In the genomic region with DNA sequence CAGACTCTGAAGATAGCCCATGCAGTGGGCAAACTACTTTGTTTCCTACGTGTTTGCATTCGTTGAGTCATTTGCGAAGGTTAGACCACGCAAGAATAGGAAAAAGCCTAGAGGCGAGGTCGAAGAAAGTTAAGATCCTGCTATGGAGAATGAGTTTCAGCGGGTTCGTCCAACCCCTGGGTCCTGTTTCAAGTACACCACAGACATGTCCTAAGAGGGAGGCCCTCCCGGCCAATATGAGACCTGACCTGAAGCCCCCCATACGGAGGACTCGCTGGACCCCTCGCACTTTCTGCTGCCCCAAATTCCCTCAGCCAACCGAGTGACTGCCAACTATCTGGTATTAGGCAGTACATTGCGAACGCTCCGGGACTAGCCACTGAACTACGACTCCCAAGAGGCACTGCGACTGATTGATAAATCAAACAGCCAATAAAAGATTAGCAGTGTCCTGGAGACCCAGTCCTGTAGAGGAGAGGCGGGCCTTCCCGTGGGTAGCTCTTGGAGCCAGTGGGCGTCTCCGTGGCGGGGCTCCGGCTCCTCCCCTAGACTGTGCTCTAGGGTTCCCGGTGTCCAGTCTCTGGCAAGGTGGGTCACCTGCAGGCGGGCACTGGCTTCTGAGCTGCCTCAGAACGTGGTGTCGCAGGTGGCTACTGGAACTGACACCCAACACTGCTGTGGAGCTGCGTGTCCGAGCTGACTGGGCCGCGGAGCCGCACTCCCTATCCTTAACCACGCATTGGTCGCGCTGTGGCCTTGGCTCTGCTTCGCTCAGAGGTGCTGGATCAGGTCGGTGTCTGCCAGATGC, we compare ENCODE assay signal across 8 mouse cellular contexts. TPM values are rescaled to one million over a fixed set of nuclear protein-coding genes. Genes with fewer than 3 reads are reported as not detected.
DNase-seq lines count a peak whose midpoint lies in the region; ATAC-seq and TF ChIP-seq lines count a peak whose summit lies in the region.

A gene (plus strand): TSS at position 558 of the 808 bp plus-strand sequence.

- H3K27ac ChIP-seq in heart, embryonic 12.5 days (ENCODE audit: poor library complexity, severe bottlenecking), result no peak within 1 kb of the TSS
- peak within 1 kb of the TSS; percentile 63 for H3K27ac ChIP-seq in kidney, postnatal 0 days
- no peak within 1 kb of the TSS for H3K27ac ChIP-seq in liver, embryonic 11.5 days (ENCODE audit: low read depth, low read length)
- H3K27ac ChIP-seq in stomach, embryonic 14.5 days (ENCODE audit: low read length), result no peak within 1 kb of the TSS

- 0 out of 2 replicates have a peak, but pooled peaks have one; percentile 19 for TF ChIP-seq CTCF in kidney, postnatal 0 days (IDR thresholded peaks at IDR 0.05; ENCODE audit: low read depth)

- WGBS in heart, embryonic 12.5 days, result 3% methylated on average over 38 of the region's 38 CpGs
- WGBS in kidney, postnatal 0 days, result 2% methylated on average over 38 of the region's 38 CpGs
- WGBS in liver, embryonic 11.5 days, result 3% methylated on average over 38 of the region's 38 CpGs
- WGBS in stomach, embryonic 14.5 days, result 3% methylated on average over 38 of the region's 38 CpGs

- H3K4me2 ChIP-seq in heart, embryonic 12.5 days, result peak within 1 kb of the TSS; percentile 73
- peak within 1 kb of the TSS; percentile 74 for H3K4me2 ChIP-seq in kidney, postnatal 0 days (ENCODE audit: low read length)
- H3K4me2 ChIP-seq in liver, embryonic 11.5 days, result peak within 1 kb of the TSS; percentile 66
- peak within 1 kb of the TSS; percentile 75 for H3K4me2 ChIP-seq in stomach, embryonic 14.5 days (replicated peaks; ENCODE audit: low read depth, low read length)

- H3K9ac ChIP-seq in heart, embryonic 12.5 days, result peak within 1 kb of the TSS; percentile 76
- H3K9ac ChIP-seq in kidney, postnatal 0 days (ENCODE audit: low read depth, low read length), result peak within 1 kb of the TSS; percentile 70
- peak within 1 kb of the TSS; percentile 77 for H3K9ac ChIP-seq in liver, embryonic 11.5 days (ENCODE audit: low read depth, low read length)
- H3K9ac ChIP-seq in stomach, embryonic 14.5 days (replicated peaks; ENCODE audit: low read depth, low read length), result peak within 1 kb of the TSS; percentile 57

- peak; percentile 99 for ATAC-seq in erythroid progenitor cell, adult 5-6 weeks (replicated peaks; ENCODE audit: low FRiP score, poor library complexity, severe bottlenecking)
- ATAC-seq in heart, embryonic 12.5 days (ENCODE audit: insufficient number of reproducible peaks, low FRiP score), result peak; percentile 99
- ATAC-seq in kidney, postnatal 0 days (replicated peaks; ENCODE audit: low FRiP score, low read depth), result peak; percentile 100
- peak; percentile 99 for ATAC-seq in liver, embryonic 11.5 days (replicated peaks; ENCODE audit: low FRiP score)
- peak; percentile 100 for ATAC-seq in stomach, embryonic 14.5 days (ENCODE audit: insufficient number of reproducible peaks, insufficient read depth, low FRiP score, low read depth)

- peak; percentile 94 for DNase-seq in CD4-positive helper T cell, adult 2 months (ENCODE audit: low read depth, low spot score)
- DNase-seq in brain, embryonic 18.5 days (ENCODE audit: low read depth, low spot score), result peak; percentile 92
- DNase-seq in kidney, postnatal 0 days (ENCODE audit: low spot score), result peak; percentile 98
- peak; percentile 89 for DNase-seq in liver, embryonic 11.5 days (ENCODE audit: low spot score)
- peak; percentile 94 for DNase-seq in naive thymus-derived CD4-positive, alpha-beta T cell, adult 2 months (ENCODE audit: low read depth)

- no peaks in the 10 kb centered on the region for H3K27me3 ChIP-seq in heart, embryonic 12.5 days (replicated peaks)
- no peaks in the 10 kb centered on the region for H3K27me3 ChIP-seq in kidney, postnatal 0 days (ENCODE audit: insufficient read depth, low read length)
- H3K27me3 ChIP-seq in liver, embryonic 11.5 days (replicated peaks; ENCODE audit: control insufficient read depth, insufficient read depth, low read length), result no peaks in the 10 kb centered on the region
- no peaks in the 10 kb centered on the region for H3K27me3 ChIP-seq in stomach, embryonic 14.5 days (ENCODE audit: control insufficient read depth, insufficient read depth, low read length)

- no peaks in the 10 kb centered on the region for H3K9me3 ChIP-seq in heart, embryonic 12.5 days (replicated peaks)
- no peaks in the 10 kb centered on the region for H3K9me3 ChIP-seq in kidney, postnatal 0 days (replicated peaks; ENCODE audit: low read length)
- no peaks in the 10 kb centered on the region for H3K9me3 ChIP-seq in liver, embryonic 11.5 days (ENCODE audit: control insufficient read depth, low read length)
- H3K9me3 ChIP-seq in stomach, embryonic 14.5 days (ENCODE audit: control insufficient read depth, low read depth, low read length), result no peaks in the 10 kb centered on the region

- H3K4me3 ChIP-seq in heart, embryonic 12.5 days, result peak within 1 kb of the TSS; percentile 68
- peak within 1 kb of the TSS; percentile 68 for H3K4me3 ChIP-seq in kidney, postnatal 0 days (replicated peaks; ENCODE audit: low read depth, low read length)
- H3K4me3 ChIP-seq in liver, embryonic 11.5 days (ENCODE audit: low read depth, low read length), result peak within 1 kb of the TSS; percentile 73
- peak within 1 kb of the TSS; percentile 59 for H3K4me3 ChIP-seq in stomach, embryonic 14.5 days (ENCODE audit: low read depth, low read length)

- no peaks in the 10 kb centered on the region for H3K36me3 ChIP-seq in heart, embryonic 12.5 days
- H3K36me3 ChIP-seq in kidney, postnatal 0 days (ENCODE audit: insufficient read depth, low read length), result no peaks in the 10 kb centered on the region
- no peaks in the 10 kb centered on the region for H3K36me3 ChIP-seq in liver, embryonic 11.5 days (ENCODE audit: control insufficient read depth, insufficient read depth, low read length)
- no peaks in the 10 kb centered on the region for H3K36me3 ChIP-seq in stomach, embryonic 14.5 days (ENCODE audit: control insufficient read depth, insufficient read depth, low read length)

- peaks cover 7% of the 10 kb centered on the region for H3K4me1 ChIP-seq in heart, embryonic 12.5 days (replicated peaks)
- H3K4me1 ChIP-seq in kidney, postnatal 0 days (replicated peaks; ENCODE audit: insufficient read depth, low read length), result no peaks in the 10 kb centered on the region
- H3K4me1 ChIP-seq in liver, embryonic 11.5 days (replicated peaks; ENCODE audit: control insufficient read depth, insufficient read depth, low read length), result peaks cover 7% of the 10 kb centered on the region
- no peaks in the 10 kb centered on the region for H3K4me1 ChIP-seq in stomach, embryonic 14.5 days (ENCODE audit: control insufficient read depth, insufficient read depth, low read length)

RNA-seq across cellular contexts. Expression of the gene that starts here (rescaled TPM):
- 0.72 TPM in 1 of 2 replicates, not detected in the other for total RNA-seq in erythroid progenitor cell, adult 5-6 weeks (2015; ENCODE audit: low replicate concordance)
- 0.38 TPM in 1 of 2 replicates, not detected in the other for total RNA-seq in erythroid progenitor cell, adult 5-6 weeks (2017; ENCODE audit: low replicate concordance)
- polyA plus RNA-seq in heart, embryonic 12.5 days (2016; fragmentation: Nextera tagmentation; extraction: Ambion mirVana), result 1.3 and 1.4 TPM in 2 replicates
- polyA plus RNA-seq in kidney, postnatal 0 days (2015; fragmentation: Nextera tagmentation; extraction: Ambion mirVana), result 0.92 and 1.2 TPM in 2 replicates
- 0.47 and 0.62 TPM in 2 replicates for polyA plus RNA-seq in liver, embryonic 11.5 days (2014; fragmentation: Nextera tagmentation; extraction: Ambion mirVana)
- 1.7 TPM in 2 replicates for polyA plus RNA-seq in stomach, embryonic 14.5 days (2014; fragmentation: Nextera tagmentation; extraction: Ambion mirVana)

Comparison
In these comparisons a context has a peak if more than half of its experiments do, and no peak if none do; other contexts are left out.
1. Peak in ATAC-seq in erythroid progenitor cell, adult 5-6 weeks; RNA of the gene not detected or under 1 TPM.
2. Peak in DNase-seq, ATAC-seq, H3K4me3 ChIP-seq, H3K9ac ChIP-seq and H3K4me2 ChIP-seq in liver, embryonic 11.5 days; RNA of the gene not detected or under 1 TPM.